Mouse (Mus musculus): ENCODE data around the gene Pop7.

The Pop7 gene

DNA sequence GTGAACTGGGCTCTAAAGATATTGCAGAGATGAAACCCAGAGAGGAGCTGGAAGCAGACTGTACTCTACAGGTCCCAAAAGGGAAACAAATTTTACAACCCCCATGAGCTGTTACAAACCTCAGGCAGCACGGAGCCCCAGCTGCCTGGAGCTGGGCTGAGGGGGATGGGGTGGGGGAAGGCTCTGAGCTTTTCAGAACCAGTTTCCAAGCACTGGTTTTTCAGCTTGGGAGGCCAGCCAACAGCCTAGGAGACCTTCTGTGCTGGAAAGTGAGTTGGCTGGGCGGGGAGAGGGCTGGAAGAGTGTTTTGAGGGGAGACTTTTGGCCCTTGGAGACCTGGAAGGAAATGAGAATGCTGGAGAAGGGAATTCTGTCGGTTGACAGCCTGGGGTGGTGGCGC, 10.8 kb downstream of the Pop7 start:
- DNase-seq = no peak

DNA sequence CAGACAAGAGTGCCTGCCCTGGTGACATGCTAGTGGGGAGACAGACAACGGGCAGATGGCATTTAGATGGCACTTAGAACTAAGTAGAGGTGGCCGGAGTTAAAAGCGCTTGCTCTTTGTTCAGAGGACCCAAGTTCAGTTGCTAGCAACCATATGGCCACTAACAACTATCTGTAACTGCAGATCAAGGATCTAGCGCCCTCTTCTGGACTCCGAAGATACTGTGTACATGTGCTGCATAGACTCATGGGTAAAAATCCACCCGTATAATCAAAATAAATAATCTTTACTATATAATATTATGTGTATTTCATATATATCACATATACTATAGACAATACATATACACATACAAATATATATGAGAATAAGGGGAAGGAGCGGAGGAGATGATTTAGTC, 14.7 kb downstream of the Pop7 start:
- peak; percentile 26 for DNase-seq

DNA sequence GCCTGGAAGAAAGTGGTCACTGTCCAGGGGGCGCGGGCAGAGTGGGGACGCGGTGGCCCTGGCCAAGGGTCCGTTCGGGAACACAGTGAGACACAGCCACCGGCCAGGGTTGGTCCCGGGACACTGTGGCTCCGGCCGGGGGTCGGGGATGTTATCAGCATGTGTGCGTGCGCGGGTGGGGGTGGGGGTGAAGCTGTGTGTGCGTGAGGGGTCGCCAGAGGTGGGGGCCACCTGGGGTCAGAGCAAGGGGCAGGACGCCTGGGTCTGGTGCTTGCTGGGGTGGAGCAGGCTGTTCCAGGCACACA, 16.5 kb downstream of the Pop7 start:
- peak; percentile 11 for DNase-seq

DNA sequence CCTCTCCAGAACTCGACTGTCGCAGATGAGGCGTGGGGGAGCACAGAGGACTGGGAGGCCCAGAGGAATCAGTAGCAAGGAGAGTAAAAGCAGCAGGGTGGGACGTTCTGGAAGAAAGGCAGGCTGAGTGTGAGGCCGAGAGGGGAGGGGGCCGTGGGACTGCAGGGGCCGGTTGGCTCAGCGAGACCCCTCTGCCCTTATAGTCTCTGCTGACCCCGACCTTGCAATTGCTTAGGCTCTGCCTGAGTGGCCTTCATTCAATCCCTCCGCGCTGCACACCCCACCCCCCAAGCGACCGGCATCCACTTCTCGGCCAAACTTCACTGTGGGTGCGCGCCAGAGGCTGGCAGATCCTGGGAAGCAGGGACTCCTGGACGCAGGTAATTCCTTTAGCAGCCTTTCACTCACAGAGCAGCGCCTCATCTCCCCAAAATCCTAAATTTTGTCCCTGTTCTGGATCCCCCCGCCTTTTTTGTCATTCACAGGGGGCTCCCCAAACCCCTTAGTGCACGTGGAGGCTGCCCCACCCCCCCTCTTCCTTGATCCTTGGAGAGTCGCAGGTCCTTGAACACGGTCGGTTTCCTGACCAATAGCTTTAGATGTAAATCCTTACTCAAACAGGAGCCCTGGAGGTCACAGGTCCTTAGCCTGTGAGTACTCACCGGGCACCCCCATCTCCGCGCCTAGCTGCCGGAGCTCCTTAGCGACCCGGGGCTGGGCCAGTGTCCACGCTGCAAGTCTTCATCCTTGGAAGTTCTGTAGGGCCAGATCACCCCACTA, 17.1 kb downstream of the Pop7 start:
- DNase-seq = peak; percentile 22

DNA sequence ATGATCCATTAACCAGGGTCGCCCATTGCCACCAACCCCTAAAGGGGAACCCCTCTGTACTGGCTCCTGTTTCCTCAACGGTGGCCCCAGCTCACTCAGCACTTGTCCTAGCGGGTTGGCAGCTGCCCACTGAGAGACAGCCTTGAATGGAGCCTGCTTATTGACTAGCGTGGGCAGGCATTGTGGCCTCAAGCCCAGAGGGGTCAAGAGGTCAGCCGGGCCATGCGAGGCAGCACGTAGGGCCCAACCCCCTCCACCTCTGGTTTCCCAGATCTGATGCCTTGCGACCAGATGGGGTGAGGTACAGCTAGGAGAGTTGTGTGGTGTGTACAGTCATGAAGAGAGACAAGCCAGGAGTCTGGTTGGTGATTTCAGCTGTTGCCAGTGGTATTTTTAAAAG, 20.4 kb downstream of the Pop7 start:
- DNase-seq = peak; percentile 44

DNA sequence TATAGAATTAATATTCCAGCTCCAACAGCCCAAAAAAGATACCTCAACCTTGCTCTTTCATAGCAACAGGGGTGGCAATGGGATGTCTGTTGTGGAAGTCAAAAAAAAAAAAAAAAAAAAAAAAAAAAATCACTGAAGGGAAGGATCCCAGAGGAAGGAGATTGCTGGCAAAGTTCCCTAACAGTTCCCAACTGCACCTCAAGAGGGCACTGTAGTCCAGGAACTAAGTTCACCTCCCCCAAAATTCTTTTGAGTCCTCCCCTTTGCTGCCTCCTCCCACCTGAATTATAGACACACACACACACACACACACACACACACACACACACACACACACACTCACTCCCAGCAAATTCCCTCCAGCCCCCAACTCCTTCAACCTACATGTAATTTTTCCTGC, 21.2 kb downstream of the Pop7 start:
- peak; percentile 91 for DNase-seq

DNA sequence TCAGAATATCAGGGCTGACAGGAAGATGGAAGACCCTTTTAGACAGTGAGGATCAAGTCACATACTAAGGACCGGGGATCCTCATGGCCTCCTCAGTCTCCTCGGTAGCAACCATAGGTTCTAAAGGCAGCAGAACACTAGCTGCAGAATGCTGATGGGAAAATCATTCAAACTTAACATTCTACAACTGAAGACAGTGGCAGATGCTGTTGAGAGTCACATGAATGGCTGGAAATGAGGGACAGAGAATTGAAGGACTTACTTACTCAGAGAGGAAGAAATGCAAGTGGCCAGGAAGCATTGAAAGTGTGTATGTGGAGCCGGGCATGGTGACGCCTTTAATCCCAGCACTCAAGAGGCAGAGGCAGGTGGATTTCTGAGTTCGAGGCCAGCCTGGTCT, 25.4 kb downstream of the Pop7 start, which contains the start of gene Zan:
TSS of gene Zan (minus strand) at position 101 of the 400 bp plus-strand sequence.
- no peak for DNase-seq

DNA sequence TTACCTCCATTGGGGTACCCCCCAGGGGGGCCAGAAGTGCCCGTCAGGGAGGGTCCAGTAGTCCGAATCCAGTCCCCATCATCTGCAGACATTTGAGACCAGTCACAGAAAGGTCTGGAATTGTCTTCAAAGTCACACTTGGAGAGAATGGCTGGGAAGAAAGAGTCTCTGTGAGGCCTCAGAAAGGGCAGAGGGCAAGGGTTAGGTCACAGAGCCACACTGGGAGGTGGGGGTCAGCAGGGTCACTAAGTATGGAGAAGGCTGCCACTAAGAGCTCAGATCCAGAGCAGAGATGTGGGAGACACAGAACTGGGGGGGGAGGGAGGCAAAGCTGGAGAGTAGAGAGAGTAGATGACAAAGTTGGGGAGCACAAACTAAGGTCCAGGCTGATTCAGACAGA, 28.0 kb downstream of the Pop7 start:
- no peak for DNase-seq

DNA sequence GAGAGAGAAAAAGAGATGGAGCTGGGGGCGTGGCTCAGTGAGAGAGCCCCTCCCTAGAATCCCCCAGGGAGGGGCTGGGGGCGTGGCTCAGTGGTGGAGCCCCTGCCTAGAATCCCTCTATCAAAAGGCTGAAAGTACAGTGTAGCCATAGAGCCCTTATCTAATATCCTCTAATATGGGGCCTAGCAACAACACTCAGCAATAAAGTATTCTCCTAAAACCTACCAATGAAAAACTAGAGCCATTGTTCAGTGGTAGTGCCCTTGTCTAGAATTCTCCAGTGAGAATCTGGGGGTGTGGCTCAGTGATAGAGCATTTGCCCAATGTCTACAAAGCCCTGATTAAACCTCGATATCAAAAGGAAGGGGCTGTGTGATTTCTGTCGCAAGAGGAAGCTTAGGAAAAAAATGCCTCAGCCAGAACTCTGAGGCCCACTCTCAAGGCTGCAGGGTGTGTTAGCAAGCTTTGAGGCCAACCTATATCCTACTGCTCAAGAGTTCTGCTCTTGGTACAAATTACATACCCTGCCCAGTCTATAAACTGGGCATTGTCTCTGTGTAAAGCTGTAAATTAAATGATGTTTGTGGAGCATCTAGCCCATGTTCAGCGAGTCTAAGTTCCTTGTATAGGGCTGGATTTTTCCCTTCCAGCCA, 29.9 kb downstream of the Pop7 start:
- no peak for DNase-seq

DNA sequence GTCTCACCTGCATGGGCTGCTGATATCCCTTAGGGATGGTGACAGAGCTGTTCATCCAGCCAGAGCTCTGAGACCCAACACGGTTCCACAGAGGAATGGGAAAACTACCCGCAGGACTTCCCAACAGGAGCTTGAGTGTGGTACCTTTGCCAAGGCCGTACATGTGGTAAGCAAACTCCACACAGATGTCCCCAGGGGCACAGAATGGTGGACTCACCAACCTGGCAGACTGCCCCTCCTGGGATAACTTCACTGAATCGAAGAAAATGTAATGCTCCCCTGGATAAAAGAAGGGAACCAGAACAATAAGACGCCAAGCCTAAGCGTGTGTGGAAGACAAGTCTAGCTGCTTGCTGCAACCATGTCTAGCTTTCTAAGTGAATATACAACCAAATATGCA, 35.4 kb downstream of the Pop7 start:
- DNase-seq = no peak

DNA sequence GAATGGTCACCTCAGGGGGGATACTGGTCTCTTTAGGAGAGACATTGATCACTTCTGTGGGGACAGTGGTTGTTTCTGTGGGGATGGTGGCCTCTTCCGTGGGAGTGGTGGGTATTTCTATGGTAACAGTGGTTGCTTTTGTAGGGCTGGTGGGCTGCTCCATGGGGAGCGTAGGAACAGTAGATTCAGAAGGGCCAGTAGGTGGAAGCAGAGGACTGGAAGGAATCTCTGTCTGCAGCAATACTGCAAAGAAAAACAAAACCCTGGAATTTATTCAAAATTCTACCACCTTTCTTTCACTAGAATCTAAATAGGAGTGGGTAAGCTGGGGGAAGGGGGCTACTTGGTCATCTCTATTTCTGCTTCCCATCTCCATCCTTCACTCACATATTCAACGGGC, 37.3 kb downstream of the Pop7 start:
- DNase-seq = no peak

DNA sequence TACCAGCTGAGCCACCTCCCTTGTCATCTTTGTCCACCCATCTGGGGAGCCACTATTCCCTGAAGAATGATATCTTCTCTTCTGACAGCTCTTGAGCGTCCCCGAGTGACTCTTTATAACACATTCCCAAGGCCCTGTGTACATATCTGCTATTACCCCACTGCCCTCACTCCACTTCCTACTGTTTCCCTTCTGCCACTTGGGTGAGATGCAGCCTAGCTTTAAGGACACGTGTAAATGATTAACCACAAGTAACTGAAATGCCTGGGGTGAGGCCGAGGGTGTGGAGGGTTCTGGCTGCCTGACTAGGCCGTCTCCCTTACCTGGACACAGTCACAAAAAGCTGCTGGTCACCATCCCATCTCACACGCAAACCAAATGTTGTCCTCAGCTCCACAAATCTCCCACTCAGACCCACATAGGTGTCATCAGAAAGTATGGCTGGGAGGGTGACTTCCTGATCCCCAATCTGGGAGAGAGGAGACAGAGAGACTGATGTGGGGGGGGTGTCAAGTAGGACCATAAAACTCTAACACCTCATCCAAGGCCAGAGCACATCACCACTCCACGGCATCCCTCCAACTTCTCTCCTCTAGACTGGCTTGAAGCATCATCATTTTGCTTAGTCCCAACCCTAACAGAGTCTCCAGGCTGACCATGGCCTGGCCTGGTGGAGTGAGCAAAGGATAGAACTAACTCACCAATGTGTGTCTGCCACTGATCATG, 46.3 kb downstream of the Pop7 start:
- DNase-seq = no peak

DNA sequence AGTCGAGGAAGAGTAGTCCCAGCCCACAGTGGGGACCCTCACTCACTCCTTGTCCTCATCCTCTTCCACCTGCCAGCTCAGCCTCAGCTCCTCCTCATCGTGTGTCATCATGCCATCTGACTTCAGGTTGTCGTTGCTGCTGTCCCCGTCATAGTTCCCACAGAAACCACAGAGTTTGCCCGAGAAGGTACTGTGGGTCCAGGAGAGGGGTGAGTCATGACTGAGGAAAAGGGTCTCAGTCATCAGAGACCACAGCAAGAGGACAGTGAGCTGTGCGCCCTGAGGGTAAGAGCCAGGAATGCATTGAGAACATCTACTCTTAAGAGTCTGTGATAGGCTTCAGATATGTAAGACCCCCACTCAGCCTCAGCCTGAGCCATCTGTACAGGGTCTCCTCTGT, 47.1 kb downstream of the Pop7 start:
- DNase-seq = no peak

All from retina, postnatal 1 day (tissue).